Comparison of ENCODE assay signal across 1 mouse cellular context in the genomic region with DNA sequence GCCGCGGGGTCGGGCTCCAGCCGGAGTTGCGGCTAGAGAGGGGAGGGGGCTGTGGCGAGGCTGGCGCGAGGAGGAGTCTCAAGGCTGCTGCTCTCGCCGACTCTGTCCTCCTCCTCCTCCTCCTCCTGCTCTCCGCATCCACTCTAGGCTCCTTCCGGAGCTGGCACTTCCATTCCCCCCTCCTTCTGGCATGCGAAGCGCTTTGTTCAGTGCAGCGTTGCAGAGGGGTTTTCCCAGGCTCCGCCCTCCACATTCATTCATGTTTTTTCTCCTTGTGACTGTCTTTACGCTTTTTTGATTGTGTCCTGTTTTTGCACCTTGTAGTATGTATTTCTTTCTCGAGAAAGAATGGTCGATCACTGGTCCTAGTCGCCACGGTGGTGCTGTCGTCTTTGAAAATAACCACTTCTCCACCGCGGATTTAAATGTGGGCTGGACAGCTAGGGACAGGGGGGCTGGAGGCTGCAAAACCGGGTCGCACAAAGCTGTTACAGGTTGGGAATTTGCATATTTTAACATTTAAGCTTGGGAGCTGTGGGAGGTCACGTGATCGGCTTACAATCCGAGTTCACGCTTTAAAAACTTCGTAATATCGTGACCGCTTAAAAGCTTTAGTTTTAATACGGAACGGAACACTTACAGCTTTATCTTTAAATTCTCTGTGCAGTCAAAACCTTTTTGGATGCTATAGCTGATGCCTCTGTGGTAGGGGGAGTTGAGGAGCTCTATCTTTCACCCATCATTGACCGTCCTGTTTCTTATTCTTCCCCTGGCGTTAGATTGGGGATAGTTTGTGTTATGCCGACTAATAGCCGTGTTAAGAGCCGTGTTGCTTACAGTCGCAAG.
A peak's percentile ranks its signal among the peaks of the same experiment; 100 is the strongest.
TF ChIP-seq lines count a peak whose summit lies in the region.

No protein-coding gene starts in this region.

TF ChIP-seq in CH12.LX, 34 proteins besides CTCF, POLR2A, EP300 and RAD21 (continued from another document):
- TF ChIP-seq MYC (IDR thresholded peaks at IDR 0.05; ENCODE audit: low read depth, low read length) (0 out of 2 replicates have a peak, but pooled peaks have one; percentile 48), CHD2 (IDR thresholded peaks at IDR 0.05; ENCODE audit: low read length) (peak; percentile 12; the same call in 1 of the 2 replicates), CHD1 (IDR thresholded peaks at IDR 0.05; ENCODE audit: low read depth, low read length) (peak; percentile 81; the same call in 1 of the 2 replicates), MEF2A (IDR thresholded peaks at IDR 0.05; ENCODE audit: borderline replicate concordance, low read depth, low read length) (peak; percentile 34), SIN3A (IDR thresholded peaks at IDR 0.05; ENCODE audit: low read length) (no peak; the same call in none of the 2 replicates), SMC3 (IDR thresholded peaks at IDR 0.05; ENCODE audit: low read depth, low read length) (peak; percentile 31), USF1 (IDR thresholded peaks at IDR 0.05; ENCODE audit: low read depth, low read length) (peak; percentile 93), NRF1 (IDR thresholded peaks at IDR 0.05; ENCODE audit: low read depth, low read length) (no peak), MAZ (IDR thresholded peaks at IDR 0.05; ENCODE audit: low read depth, low read length) (0 out of 2 replicates have a peak, but pooled peaks have one; percentile 50), E2F4 (IDR thresholded peaks at IDR 0.05; ENCODE audit: insufficient replicate concordance, low read depth, low read length) (no peak), ZNF384 (IDR thresholded peaks at IDR 0.05; ENCODE audit: low read depth, low read length) (peak; percentile 57; the same call in 1 of the 2 replicates), USF2 (conservative IDR thresholded peaks at IDR 0.05; ENCODE audit: low read depth, low read length) (peak; percentile 96)
